Mouse (Mus musculus) cerebellum, postnatal 36 days (tissue): ENCODE data around the gene Cers2.
A peak's percentile ranks its signal among the peaks of the same experiment; 100 is the strongest.

ENCODE experiments used
- DNase-seq, 2 experiments: peaks; one replicate each; pipeline ENCODE4 v3.0.0; 2021 to 2022; ENCODE audit warnings: mixed read lengths in 2 of 2

Cers2 gene

GRCm38 (mm10) chr3:95314486-95315093 is at the start of gene Cers2:
TSS of gene Cers2 (plus strand) at chr3:95314791.
- DNase-seq, result no peak

- no peak for DNase-seq
Observed at GRCm38 (mm10) chr3:95266052-95266451, 48.5 kb upstream of the Cers2 start.

DNA sequence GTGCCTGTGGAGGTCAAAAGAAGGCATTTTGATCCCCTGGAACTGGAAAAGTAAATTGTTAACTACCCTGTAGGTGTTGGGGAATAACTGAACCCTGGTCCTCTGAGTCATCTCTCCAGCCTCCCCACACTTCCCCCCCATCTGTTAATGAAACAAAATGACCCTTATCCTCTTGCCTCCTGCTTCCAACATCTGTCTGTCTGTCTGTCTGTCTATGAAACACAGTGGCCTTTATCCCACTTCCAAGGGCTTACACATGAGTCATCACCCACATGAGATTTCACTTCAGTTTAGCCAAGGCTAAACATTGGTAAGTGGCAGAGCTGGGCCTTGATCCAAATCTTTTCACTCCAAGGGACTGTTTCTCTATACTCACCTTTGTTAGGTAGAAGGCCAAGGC is 46.7 kb upstream of the Cers2 start:
- no peak for DNase-seq

- no peak for DNase-seq
Observed at GRCm38 (mm10) chr3:95269789-95270188, 44.8 kb upstream of the Cers2 start.

GRCm38 (mm10) chr3:95270766-95271364 is 43.7 kb upstream of the Cers2 start:
- no peak for DNase-seq

DNA sequence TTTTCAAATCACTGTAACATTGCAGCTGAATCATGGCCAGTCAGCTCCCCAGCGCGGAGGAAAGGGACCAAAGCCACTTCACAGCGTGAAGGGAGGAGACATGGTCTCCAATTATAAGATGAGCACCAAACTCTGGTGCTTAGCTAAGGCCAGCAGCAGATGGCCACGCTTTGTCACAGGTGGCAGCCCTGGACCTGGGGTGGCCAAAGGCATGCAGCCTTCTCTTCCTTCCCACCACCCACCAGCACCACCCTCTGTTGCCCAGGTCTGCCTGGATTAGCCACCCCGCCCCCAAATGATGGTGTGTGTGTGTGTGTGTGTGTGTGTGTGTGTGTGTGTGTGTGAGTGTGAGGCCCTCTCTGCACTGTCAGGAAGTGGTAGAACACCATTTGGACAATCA is 41.1 kb upstream of the Cers2 start:
- DNase-seq, result peak; percentile 91 to 95

- DNase-seq, result no peak
Observed at GRCm38 (mm10) chr3:95274453-95274852, 40.1 kb upstream of the Cers2 start.

GRCm38 (mm10) chr3:95275161-95275560 is 39.4 kb upstream of the Cers2 start:
- DNase-seq, result no peak

- no peak for DNase-seq
Observed at GRCm38 (mm10) chr3:95276428-95276934, 38.1 kb upstream of the Cers2 start.

DNA sequence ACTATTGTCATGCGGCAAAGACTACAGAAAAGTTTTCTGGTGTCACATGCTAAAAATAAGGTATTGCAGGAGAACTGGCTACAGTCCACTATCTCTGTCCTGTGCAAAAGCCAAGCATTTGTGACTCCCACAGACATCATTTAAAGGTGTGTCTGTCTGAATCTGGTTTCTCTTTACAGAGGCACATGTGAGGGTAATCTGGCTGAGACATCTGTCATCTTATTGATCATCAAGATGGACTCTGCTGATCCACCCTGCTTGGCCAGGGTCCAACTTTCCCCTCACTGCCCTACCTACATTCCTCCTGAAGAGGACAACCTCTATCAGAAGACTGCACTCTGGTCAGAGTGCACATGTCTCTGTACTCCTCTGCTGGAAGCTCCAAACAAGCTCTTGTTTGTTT is 37.4 kb upstream of the Cers2 start:
- DNase-seq, result peak; percentile 31 to 39

DNA sequence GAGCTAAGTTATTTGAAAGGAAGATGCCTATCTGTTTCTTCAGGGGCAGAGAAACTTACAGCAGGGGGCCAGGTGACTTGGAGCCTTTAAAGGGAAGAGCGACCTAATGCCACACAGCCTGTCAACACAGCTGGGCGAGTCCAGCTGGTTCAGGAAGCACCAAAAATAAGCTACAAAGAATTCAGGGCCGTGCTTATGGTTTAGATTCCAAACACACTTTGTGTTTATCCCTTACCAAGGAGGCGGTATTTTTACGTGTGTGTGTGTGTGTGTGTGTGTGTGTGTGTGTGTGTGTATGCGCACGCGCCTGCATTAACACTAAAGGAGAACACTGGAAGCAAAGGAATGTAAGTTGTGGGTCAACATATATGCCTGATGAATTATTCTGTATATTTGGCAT is 33.8 kb upstream of the Cers2 start:
- DNase-seq, result peak; percentile 33 to 44

DNA sequence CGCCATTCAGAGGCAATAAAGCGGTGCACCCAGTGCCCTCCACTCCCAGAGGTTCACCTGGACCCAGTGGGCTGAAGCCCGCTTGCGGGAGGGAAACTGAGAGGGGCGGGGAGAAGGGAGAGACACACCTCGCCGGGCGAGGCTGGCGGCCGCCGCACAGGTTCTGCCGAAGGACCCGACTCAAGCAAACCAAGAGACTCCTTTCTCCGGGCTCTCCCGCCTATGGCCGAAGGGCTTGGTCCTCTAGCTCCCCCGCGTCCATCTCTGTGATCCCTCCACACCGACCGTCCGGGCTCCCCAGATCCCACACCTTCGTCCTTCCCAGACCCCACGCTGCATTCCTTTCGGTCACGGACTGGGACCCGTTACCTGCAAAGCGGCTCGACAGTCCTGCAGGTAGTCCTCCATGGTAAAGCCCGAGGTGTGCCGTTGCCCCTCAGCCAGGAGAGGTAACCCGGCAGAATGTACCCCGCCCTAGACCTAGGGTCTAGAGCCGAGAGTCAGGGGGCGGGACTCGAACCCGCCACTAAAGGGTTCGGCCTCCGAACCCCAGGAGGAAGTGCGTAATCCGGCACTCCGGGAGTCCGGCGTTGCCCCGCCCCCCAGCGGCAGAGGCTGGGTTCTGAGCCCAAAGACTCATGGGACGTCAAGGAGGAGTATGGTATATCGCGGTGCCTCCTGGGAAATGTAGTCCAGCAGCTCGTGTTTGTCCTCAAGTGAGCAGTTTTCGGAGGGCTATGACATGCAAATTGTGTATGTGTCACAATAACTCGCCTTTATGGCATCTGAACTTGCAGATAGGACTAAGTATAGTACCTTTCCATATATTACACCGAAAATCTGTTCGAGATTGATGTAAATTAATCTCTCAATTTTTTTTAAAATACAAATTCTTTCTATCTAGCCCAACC is 33.1 kb upstream of the Cers2 start, which contains the start of the genes Mindy1 and Prune1:
Gene Mindy1, plus strand, starts transcription at position 130 of the 911 bp plus-strand sequence.
Gene Prune1, minus strand, starts transcription at position 861 of the 911 bp plus-strand sequence.
- DNase-seq, result peak; percentile 98 to 100

- peak in 1 of 2 experiments; percentile 53 for DNase-seq
Observed at GRCm38 (mm10) chr3:95282381-95282864, 32.2 kb upstream of the Cers2 start.

- DNase-seq, result peak; percentile 79 to 83
Observed at GRCm38 (mm10) chr3:95282865-95283588, 31.6 kb upstream of the Cers2 start.

DNA sequence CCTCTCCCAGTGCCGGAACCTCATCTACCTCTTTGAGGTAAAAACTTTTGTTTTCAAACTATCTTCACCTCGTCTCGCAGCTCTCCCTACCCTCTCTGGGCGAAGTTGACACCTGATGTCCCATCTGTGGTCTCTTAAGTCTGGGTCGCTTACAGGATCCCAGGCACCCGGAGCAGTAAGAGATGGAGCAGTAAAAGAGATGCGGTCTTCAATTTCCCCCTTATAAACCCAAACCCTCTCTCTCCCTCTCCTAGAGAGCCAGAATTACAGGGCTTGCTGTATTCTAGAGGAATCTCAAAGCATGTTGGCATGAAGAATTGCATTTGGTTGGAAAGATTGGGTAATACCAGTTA is 31.0 kb upstream of the Cers2 start:
- DNase-seq, result no peak

DNA sequence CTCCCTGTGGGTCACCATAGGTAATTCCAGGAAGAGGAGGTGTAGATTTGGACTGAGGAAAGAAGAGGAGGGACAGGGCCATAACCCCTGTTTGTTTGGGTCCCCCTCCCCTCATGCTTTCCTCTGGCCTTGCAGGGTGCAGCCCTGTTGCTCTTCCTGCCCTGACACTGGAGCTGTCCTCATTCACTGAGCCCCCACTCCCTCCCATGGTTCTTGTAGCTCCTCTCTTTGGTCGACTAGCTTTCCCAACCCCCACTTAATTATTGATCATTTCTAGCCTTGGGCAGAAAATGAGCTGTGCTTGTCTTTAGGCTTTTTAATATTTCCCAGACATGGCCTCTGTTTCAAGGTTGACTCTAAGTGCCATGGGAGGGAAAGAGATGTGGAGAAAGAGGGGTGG is 30.5 kb upstream of the Cers2 start:
- DNase-seq, result no peak

- no peak for DNase-seq
Observed at GRCm38 (mm10) chr3:95284501-95285281, 29.9 kb upstream of the Cers2 start.

GRCm38 (mm10) chr3:95285390-95285789 is 29.2 kb upstream of the Cers2 start:
- DNase-seq, result no peak

- no peak for DNase-seq
Observed at GRCm38 (mm10) chr3:95286011-95286410, 28.6 kb upstream of the Cers2 start.

- no peak for DNase-seq
Observed at GRCm38 (mm10) chr3:95286510-95286909, 28.1 kb upstream of the Cers2 start.

DNA sequence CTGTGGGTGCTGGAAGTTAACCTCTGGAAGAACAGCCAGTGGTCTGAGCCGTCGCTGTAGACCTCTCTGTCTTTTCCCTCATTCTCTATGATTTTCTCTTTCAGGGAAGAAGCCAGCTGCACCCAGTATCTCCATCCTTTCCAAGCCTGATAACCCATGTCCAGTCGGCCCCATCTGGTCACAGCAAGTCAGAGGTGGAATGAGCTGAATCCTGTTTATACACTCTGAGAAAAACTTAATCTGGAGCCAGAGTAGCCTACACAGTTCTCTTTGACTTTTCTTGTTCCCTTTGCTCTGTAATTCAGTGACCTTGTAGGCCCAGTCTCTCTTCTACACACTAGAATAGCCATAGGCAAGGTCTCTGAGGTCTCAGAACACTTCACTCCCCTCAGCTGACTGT is 27.1 kb upstream of the Cers2 start:
- DNase-seq, result no peak

- peak; percentile 82 for DNase-seq
Observed at GRCm38 (mm10) chr3:95289419-95289818, 25.2 kb upstream of the Cers2 start.
